Mouse (Mus musculus) left cerebral cortex, adult 9 months (tissue): ENCODE results near the gene Rasgrp4.
A peak's percentile ranks its signal among the peaks of the same experiment; 100 is the strongest.
"Not testable (repeated sequence)": the region's sequence is repeated elsewhere in the genome, so short reads cannot be mapped to it uniquely, and the experiment has no call there.

ENCODE experiments used
- DNase-seq, 2 experiments: peaks; one replicate each; pipeline ENCODE4 v3.0.0; 2022; ENCODE audit warnings: low spot score in 2 of 2

Gene Rasgrp4

GRCm38 (mm10) chr7:29134693-29135386, at the start of gene Rasgrp4:
Rasgrp4 (plus strand) TSS chr7:29134851.
- DNase-seq = no peak

- no peak for DNase-seq
Observed at GRCm38 (mm10) chr7:29085981-29086380, 48.7 kb upstream of the Rasgrp4 start.

- no peak for DNase-seq
Observed at GRCm38 (mm10) chr7:29086902-29087301, 47.7 kb upstream of the Rasgrp4 start.

GRCm38 (mm10) chr7:29088817-29089216, 45.8 kb upstream of the Rasgrp4 start:
- DNase-seq = peak; percentile 71

- no peak for DNase-seq
Observed at GRCm38 (mm10) chr7:29097131-29097530, 37.5 kb upstream of the Rasgrp4 start.

GRCm38 (mm10) chr7:29101286-29102017, 33.2 kb upstream of the Rasgrp4 start:
- DNase-seq = no peak

- peak in 1 of 2 experiments; percentile 22 for DNase-seq
Observed at GRCm38 (mm10) chr7:29108992-29109955, 25.4 kb upstream of the Rasgrp4 start.

- DNase-seq = no peak
Observed at GRCm38 (mm10) chr7:29118142-29118851, 16.4 kb upstream of the Rasgrp4 start.

- DNase-seq = no peak
Observed at GRCm38 (mm10) chr7:29119526-29119925, 15.1 kb upstream of the Rasgrp4 start.

GRCm38 (mm10) chr7:29122821-29123220, 11.8 kb upstream of the Rasgrp4 start:
- no peak for DNase-seq

- no peak for DNase-seq
Observed at GRCm38 (mm10) chr7:29123531-29124358, 10.9 kb upstream of the Rasgrp4 start.

- no peak for DNase-seq
Observed at GRCm38 (mm10) chr7:29124970-29125369, 9.7 kb upstream of the Rasgrp4 start, which contains the start of gene Ryr1. Ryr1 (minus strand) TSS chr7:29125179.

- peak; percentile 20 to 50 for DNase-seq
Observed at GRCm38 (mm10) chr7:29126173-29126915, 8.3 kb upstream of the Rasgrp4 start.

GRCm38 (mm10) chr7:29128725-29129124, 5.9 kb upstream of the Rasgrp4 start:
- no peak for DNase-seq

- DNase-seq = no peak
Observed at GRCm38 (mm10) chr7:29134230-29134629, 421 bp upstream of the Rasgrp4 start.

GRCm38 (mm10) chr7:29137429-29137828, 2.8 kb downstream of the Rasgrp4 start:
- DNase-seq = no peak

- not testable (repeated sequence) for DNase-seq
Observed at GRCm38 (mm10) chr7:29139237-29139636, 4.6 kb downstream of the Rasgrp4 start.

- no peak for DNase-seq
Observed at GRCm38 (mm10) chr7:29141416-29141815, 6.8 kb downstream of the Rasgrp4 start.

- no peak for DNase-seq
Observed at GRCm38 (mm10) chr7:29144006-29144405, 9.4 kb downstream of the Rasgrp4 start.
